Mouse (Mus musculus) limb, embryonic 14.5 days (tissue): Measurements from ENCODE around the gene Aip. TPM values are rescaled to one million over a fixed set of nuclear protein-coding genes. Genes with fewer than 3 reads are reported as not detected.
"Not testable (repeated sequence)": the region's sequence is repeated elsewhere in the genome, so short reads cannot be mapped to it uniquely, and the experiment has no call there.

ENCODE experiments used
- ATAC-seq: fragments of 200-750 bp; cut with Nextera tagmentation; 2 replicates; pipeline ENCODE4 v1.8.0; 2017; ENCODE audit warnings: low read depth, moderate number of reproducible peaks, moderate TSS enrichment; ENCODE audit not compliant: low FRiP score
- DNase-seq: peaks from one replicate; pipeline ENCODE4 v3.0.0-alpha.2; 2015; ENCODE audit warnings: low spot score
- H3K27ac ChIP-seq: fragments of 300-500 bp; sonication (generic); replicated peaks from 2 replicates; pipeline ENCODE4 v1.5.1; 2014; ENCODE audit warnings: low read depth, mild to moderate bottlenecking, low read length, moderate library complexity, mixed read lengths
- H3K27me3 ChIP-seq: fragments of 300-500 bp; sonication (generic); 2 replicates; pipeline ENCODE4 v1.6.1; 2014; ENCODE audit warnings: low read length, mixed read lengths; ENCODE audit not compliant: control insufficient read depth, insufficient read depth
- H3K36me3 ChIP-seq: fragments of 300-500 bp; sonication (generic); 2 replicates; pipeline ENCODE4 v1.6.1; 2014; ENCODE audit warnings: mild to moderate bottlenecking, low read length, moderate library complexity, mixed read lengths; ENCODE audit not compliant: control insufficient read depth, insufficient read depth
- H3K4me1 ChIP-seq: fragments of 300-500 bp; sonication (generic); 2 replicates; pipeline ENCODE4 v1.6.1; 2014; ENCODE audit warnings: antibody characterized with exemption, low read length, mixed read lengths; ENCODE audit not compliant: control insufficient read depth, insufficient read depth
- H3K4me2 ChIP-seq: fragments of 300-500 bp; sonication (generic); replicated peaks from 2 replicates; pipeline ENCODE4 v1.6.1; 2014; ENCODE audit warnings: low read depth, mild to moderate bottlenecking, low read length, moderate library complexity; ENCODE audit not compliant: severe bottlenecking
- H3K4me3 ChIP-seq: fragments of 300-500 bp; sonication (generic); replicated peaks from 2 replicates; pipeline ENCODE4 v1.5.1; 2014; ENCODE audit warnings: low read length
- H3K9ac ChIP-seq: fragments of 300-500 bp; sonication (generic); 2 replicates; pipeline ENCODE4 v1.6.1; 2014; ENCODE audit warnings: mild to moderate bottlenecking, low read depth, low read length, moderate library complexity; ENCODE audit not compliant: severe bottlenecking
- H3K9me3 ChIP-seq: fragments of 300-500 bp; sonication (generic); 2 replicates; pipeline ENCODE4 v1.6.1; 2016; ENCODE audit warnings: low read length; ENCODE audit not compliant: control insufficient read depth
- POLR2A ChIP-seq: fragments of 200-500 bp; IDR thresholded peaks from 2 replicates; pipeline ENCODE4 v1.8.0; 2012; ENCODE audit warnings: inconsistent platforms, mild to moderate bottlenecking, moderate library complexity, borderline replicate concordance; ENCODE audit not compliant: insufficient read depth, insufficient read length; ENCODE audit errors: extremely low read depth
- WGBS: fragments of 180-500 bp; shearing (Covaris S2); extraction: QIAGEN DNeasy Blood & Tissue Kit; methylation state at CpG from one replicate; pipeline ENCODE4 v1.1.7; 2014; 5-methylcytosine and 5-hydroxymethylcytosine counted together
- polyA plus RNA-seq, 2 experiments: library from polyadenylated mRNA; depleted of rRNA in 1 of 2; stranded (reverse) in 1 of 2; unstranded in 1 of 2; fragments of >200 nt; fragmentation: Nextera tagmentation in 1 of 2; extraction: Ambion mirVana in 1 of 2; gene quantifications; 2 replicates each; pipeline versions ENCODE4 v1.2.1 to v1.2.3; 2012 to 2014

Aip gene
- polyA plus RNA-seq, 2 experiments: 86.4 to 119 TPM

- TF ChIP-seq POLR2A: no peak
- Histone ChIP-seq H3K27ac (no peak overlapping the region), H3K4me1 (no peaks in the 10 kb centered on the region)
These were observed 10.8 kb upstream of the Aip start for GRCm38 (mm10) chr19:4136463-4136862.

GRCm38 (mm10) chr19:4135963-4136345 lies 10.3 kb upstream of the Aip start:
- H3K9ac ChIP-seq, H3K4me2 ChIP-seq, ATAC-seq, H3K4me1 ChIP-seq, H3K27ac ChIP-seq, H3K9me3 ChIP-seq, H3K4me3 ChIP-seq, H3K27me3 ChIP-seq, DNase-seq: not testable (repeated sequence)
- H3K36me3 ChIP-seq: peaks cover 24% of the 10 kb centered on the region
- 31% methylated on average over 6 of the region's 8 CpGs for WGBS

More at GRCm38 (mm10) chr19:4136463-4136862, 10.8 kb upstream of the Aip start:
- Histone ChIP-seq H3K4me2 (no peak overlapping the region), H3K27me3 (no peaks in the 10 kb centered on the region), H3K4me3 (no peak overlapping the region), H3K9ac (no peak overlapping the region), H3K9me3 (no peaks in the 10 kb centered on the region), H3K36me3 (peaks cover 19% of the 10 kb centered on the region)
- DNase-seq (no peak), ATAC-seq (no peak)
- 83% methylated on average over 5 of the region's 5 CpGs for WGBS

GRCm38 (mm10) chr19:4135229-4135962 lies 9.7 kb upstream of the Aip start:
- not testable (repeated sequence) for ATAC-seq, H3K4me2 ChIP-seq, H3K4me1 ChIP-seq, DNase-seq, H3K4me3 ChIP-seq, H3K27me3 ChIP-seq, H3K9me3 ChIP-seq, H3K9ac ChIP-seq, H3K27ac ChIP-seq
- H3K36me3 ChIP-seq: peaks cover 28% of the 10 kb centered on the region
- 81% methylated on average over 6 of the region's 6 CpGs for WGBS

GRCm38 (mm10) chr19:4134354-4134753 lies 8.7 kb upstream of the Aip start:
- 85% methylated on average over 4 of the region's 4 CpGs for WGBS
- no peak overlapping the region for H3K4me3 ChIP-seq
- TF ChIP-seq POLR2A: no peak
- ATAC-seq: no peak
- no peak overlapping the region for H3K27ac ChIP-seq
- no peak overlapping the region for H3K4me2 ChIP-seq
- no peaks in the 10 kb centered on the region for H3K9me3 ChIP-seq
- no peak for DNase-seq
- no peaks in the 10 kb centered on the region for H3K27me3 ChIP-seq
- peaks cover 38% of the 10 kb centered on the region for H3K36me3 ChIP-seq
- no peak overlapping the region for H3K9ac ChIP-seq
- no peaks in the 10 kb centered on the region for H3K4me1 ChIP-seq

- H3K4me2 ChIP-seq: no peak overlapping the region
- H3K4me3 ChIP-seq: no peak overlapping the region
- H3K27ac ChIP-seq: no peak overlapping the region
- H3K9me3 ChIP-seq: no peaks in the 10 kb centered on the region
- TF ChIP-seq POLR2A: no peak
- H3K27me3 ChIP-seq: no peaks in the 10 kb centered on the region
- no peak overlapping the region for H3K9ac ChIP-seq
- peaks cover 62% of the 10 kb centered on the region for H3K36me3 ChIP-seq
- DNase-seq (no peak), ATAC-seq (no peak)
- H3K4me1 ChIP-seq: peaks cover 4% of the 10 kb centered on the region
- WGBS: 77% methylated on average over 2 of the region's 2 CpGs
These were observed 6.1 kb upstream of the Aip start for GRCm38 (mm10) chr19:4131768-4132167.

DNA sequence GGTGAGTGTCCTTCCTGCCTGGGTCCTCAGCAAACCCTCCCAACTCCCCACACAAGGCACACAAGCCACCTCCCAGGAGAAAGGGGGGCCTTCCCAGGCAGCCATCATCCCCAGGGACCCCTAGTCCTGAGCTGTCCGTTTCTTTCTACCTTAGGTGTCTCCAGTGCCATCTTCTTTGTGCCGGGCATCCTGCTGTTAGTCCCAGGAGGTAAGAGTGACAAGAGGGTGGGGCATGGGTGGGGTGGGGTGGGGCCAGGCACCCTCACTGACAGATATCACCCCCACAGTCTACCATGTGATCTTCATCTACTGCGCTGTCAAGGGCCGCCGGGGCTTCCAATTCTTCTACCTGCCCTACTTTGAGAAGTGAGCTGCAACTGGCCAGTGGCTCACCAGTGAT lies 5.4 kb upstream of the Aip start:
- Histone ChIP-seq H3K4me2 (no peak overlapping the region), H3K4me1 (peaks cover 8% of the 10 kb centered on the region), H3K9me3 (no peaks in the 10 kb centered on the region), H3K27me3 (no peaks in the 10 kb centered on the region), H3K9ac (no peak overlapping the region), H3K36me3 (peaks cover 62% of the 10 kb centered on the region), H3K4me3 (no peak overlapping the region), H3K27ac (no peak overlapping the region)
- DNase-seq: no peak
- 88% methylated on average over 5 of the region's 5 CpGs for WGBS
- TF ChIP-seq POLR2A: no peak
- no peak for ATAC-seq
